Mouse (Mus musculus) liver, postnatal 0 days (tissue): ENCODE measurements around the gene Gm28036. TPM values are rescaled to one million over a fixed set of nuclear protein-coding genes. Genes with fewer than 3 reads are reported as not detected.

ENCODE experiments used
- ATAC-seq: fragments of 200-750 bp; cut with Nextera tagmentation; 2 replicates; pipeline ENCODE4 v1.8.0; 2017; ENCODE audit warnings: mild to moderate bottlenecking, moderate library complexity
- DNase-seq: peaks from one replicate; pipeline ENCODE4 v3.0.0-alpha.2; 2016
- H3K27ac ChIP-seq: fragments of 300-500 bp; sonication (generic); 2 replicates; pipeline ENCODE4 v1.5.1; 2014; ENCODE audit warnings: antibody characterized with exemption, moderate library complexity, mild to moderate bottlenecking, low read depth
- H3K27me3 ChIP-seq: fragments of 300-500 bp; sonication (generic); 2 replicates; pipeline ENCODE4 v1.6.1; 2014; ENCODE audit warnings: low read length, control low read depth, mixed read lengths; ENCODE audit not compliant: insufficient read depth
- H3K36me3 ChIP-seq: fragments of 300-500 bp; sonication (generic); replicated peaks from 2 replicates; pipeline ENCODE4 v1.6.1; 2014; ENCODE audit warnings: mild to moderate bottlenecking, control low read depth, low read length, moderate library complexity, mixed read lengths; ENCODE audit not compliant: insufficient read depth
- H3K4me1 ChIP-seq: fragments of 300-500 bp; sonication (generic); 2 replicates; pipeline ENCODE4 v1.6.1; 2014; ENCODE audit warnings: antibody characterized with exemption, mild to moderate bottlenecking, control low read depth; ENCODE audit not compliant: insufficient read depth
- H3K4me2 ChIP-seq: fragments of 300-500 bp; sonication (generic); 2 replicates; pipeline ENCODE4 v1.6.1; 2014; ENCODE audit warnings: low read depth, mild to moderate bottlenecking, low read length, moderate library complexity, mixed read lengths
- H3K4me3 ChIP-seq: fragments of 300-500 bp; sonication (generic); 2 replicates; pipeline ENCODE4 v1.5.1; 2014; ENCODE audit warnings: low read depth, low read length
- H3K9ac ChIP-seq: fragments of 300-500 bp; sonication (generic); replicated peaks from 2 replicates; pipeline ENCODE4 v1.6.1; 2014; ENCODE audit warnings: mild to moderate bottlenecking, moderate library complexity
- H3K9me3 ChIP-seq: fragments of 300-500 bp; sonication (generic); 2 replicates; pipeline ENCODE4 v1.6.1; 2016; ENCODE audit warnings: mild to moderate bottlenecking, control low read depth, low read length, mixed read lengths
- CTCF ChIP-seq: sonication (generic); IDR thresholded peaks from 2 replicates; pipeline ENCODE4 v1.5.1; 2016; ENCODE audit warnings: antibody characterized with exemption, low read depth
- EP300 ChIP-seq: IDR thresholded peaks from 2 replicates; pipeline ENCODE4 v1.6.1; 2016; ENCODE audit warnings: antibody characterized with exemption, low read depth, mild to moderate bottlenecking
- WGBS: fragments of 180-500 bp; shearing (Covaris S2); extraction: QIAGEN DNeasy Blood & Tissue Kit; methylation state at CpG from one replicate; pipeline ENCODE4 v1.1.7; 2014; ENCODE audit not compliant: insufficient replicate concordance; 5-methylcytosine and 5-hydroxymethylcytosine counted together
- polyA plus RNA-seq: library from polyadenylated mRNA; unstranded; fragments of >200 nt; fragmentation: Nextera tagmentation; extraction: Ambion mirVana; gene quantifications from 2 replicates; pipeline ENCODE4 v1.2.1, GENCODE M21; 2015

Gm28036 gene
- 0.88 and 3.0 TPM in 2 replicates for polyA plus RNA-seq

DNA sequence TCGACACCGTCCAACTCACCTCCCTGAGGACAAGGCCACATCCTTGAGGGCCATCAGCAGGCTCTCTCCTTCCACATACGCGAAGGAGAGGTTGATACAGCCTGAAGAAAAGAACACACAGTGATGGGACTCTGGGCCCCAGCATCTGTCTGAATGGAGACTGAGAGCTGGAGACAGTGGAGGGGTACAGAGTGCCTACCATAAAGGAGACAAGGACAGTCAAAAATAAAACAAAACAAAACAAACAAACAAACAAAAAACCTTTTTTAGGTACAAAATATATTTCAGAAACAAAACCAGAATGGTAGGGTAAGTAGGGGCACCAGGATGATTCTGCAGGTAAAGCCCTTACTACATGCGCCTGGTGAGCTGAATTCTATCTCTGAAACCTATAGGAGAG lies at the start of gene Gm28036:
Gene Gm28036 (minus strand): TSS at position 101 of the 400 bp plus-strand sequence.
- Histone ChIP-seq H3K36me3 (peaks cover 40% of the 10 kb centered on the region), H3K9ac (no peak within 1 kb of the TSS), H3K27me3 (no peaks in the 10 kb centered on the region), H3K4me1 (no peaks in the 10 kb centered on the region), H3K4me2 (no peak within 1 kb of the TSS), H3K27ac (no peak within 1 kb of the TSS), H3K9me3 (no peaks in the 10 kb centered on the region), H3K4me3 (no peak within 1 kb of the TSS)
- DNase-seq = no peak
- no peak for ATAC-seq
- no peak for TF ChIP-seq CTCF
- no peak for TF ChIP-seq EP300
- WGBS = 98% methylated on average over 5 of the region's 5 CpGs

DNA sequence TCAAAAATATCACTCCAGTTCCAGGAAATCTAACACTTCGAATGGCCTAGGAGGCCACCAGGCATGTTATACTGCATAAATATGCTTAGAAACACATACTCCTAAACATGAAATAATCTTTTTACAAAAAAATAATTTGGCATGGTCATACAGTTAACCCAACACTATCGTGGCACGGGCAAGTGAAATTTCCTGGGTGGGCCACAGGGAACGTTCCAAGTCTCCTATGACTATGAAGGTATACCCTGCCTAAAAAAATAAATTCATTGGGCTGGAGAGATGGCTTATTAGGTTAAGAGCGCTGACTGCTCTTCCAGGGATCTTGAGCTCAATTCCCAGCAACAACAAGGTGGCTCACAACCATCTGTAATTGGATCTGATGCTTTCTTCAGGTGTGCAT lies 39.7 kb upstream of the Gm28036 start:
- Histone ChIP-seq H3K4me2 (no peak overlapping the region), H3K9ac (no peak overlapping the region), H3K4me1 (no peaks in the 10 kb centered on the region), H3K36me3 (peaks cover 92% of the 10 kb centered on the region), H3K4me3 (no peak overlapping the region), H3K9me3 (no peaks in the 10 kb centered on the region), H3K27ac (no peak overlapping the region), H3K27me3 (no peaks in the 10 kb centered on the region)
- WGBS = 95% methylated on average over 5 of the region's 5 CpGs
- DNase-seq = no peak
- no peak for TF ChIP-seq EP300
- TF ChIP-seq CTCF = no peak
- ATAC-seq = no peak

DNA sequence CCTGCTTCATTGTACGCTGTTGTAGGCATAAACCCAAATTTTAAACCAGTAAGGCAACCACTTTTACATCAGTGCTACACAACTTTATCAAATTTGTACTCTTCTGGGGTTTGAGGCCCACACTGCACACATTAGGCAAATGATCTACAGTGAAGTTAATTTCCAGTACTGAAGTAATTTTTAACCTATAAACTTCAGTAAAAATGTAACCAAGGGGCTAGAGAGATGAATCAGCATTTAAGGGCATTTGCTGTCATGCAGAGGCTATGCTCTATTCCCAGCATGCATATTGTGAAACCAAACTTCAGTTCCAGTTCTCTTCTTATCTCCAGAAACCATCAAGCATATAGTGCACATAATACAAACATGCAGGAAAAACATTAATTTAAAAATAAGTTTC lies 38.6 kb upstream of the Gm28036 start:
- Histone ChIP-seq H3K4me2 (no peak overlapping the region), H3K27me3 (no peaks in the 10 kb centered on the region), H3K4me1 (no peaks in the 10 kb centered on the region), H3K9ac (no peak overlapping the region), H3K9me3 (no peaks in the 10 kb centered on the region), H3K27ac (no peak overlapping the region), H3K36me3 (peaks cover 93% of the 10 kb centered on the region), H3K4me3 (no peak overlapping the region)
- TF ChIP-seq EP300 (no peak), CTCF (no peak)
- 94% methylated on average over 1 of the region's 1 CpGs for WGBS
- ATAC-seq (peak; percentile 18; the same call in 1 of the 2 replicates), DNase-seq (no peak)

DNA sequence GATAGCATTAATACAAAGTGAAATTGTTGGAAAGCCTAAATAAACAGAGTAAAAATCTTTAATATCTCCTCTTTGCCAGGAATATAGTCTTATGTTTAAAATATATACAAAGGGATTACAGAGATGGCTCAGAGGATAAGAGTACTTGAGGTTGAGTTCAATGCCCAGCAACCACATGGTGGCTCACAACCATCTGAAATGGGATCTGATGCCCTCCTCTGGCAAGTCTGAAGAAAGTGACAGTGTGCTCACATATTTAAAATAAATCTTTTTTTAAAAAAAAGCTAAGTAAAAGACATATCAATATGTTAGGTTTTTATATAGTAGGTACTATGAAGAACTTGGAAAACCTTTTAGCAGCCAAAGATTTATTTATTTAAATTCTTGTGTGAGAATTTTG lies 24.6 kb upstream of the Gm28036 start:
- H3K9me3 ChIP-seq = no peaks in the 10 kb centered on the region
- H3K4me2 ChIP-seq = no peak overlapping the region
- ATAC-seq (no peak), DNase-seq (no peak)
- TF ChIP-seq CTCF (no peak), EP300 (no peak)
- H3K9ac ChIP-seq = no peak overlapping the region
- H3K27ac ChIP-seq = no peak overlapping the region
- no peaks in the 10 kb centered on the region for H3K27me3 ChIP-seq
- no peak overlapping the region for H3K4me3 ChIP-seq
- no peaks in the 10 kb centered on the region; the same call in 1 of the 2 replicates for H3K4me1 ChIP-seq
- peaks cover 81% of the 10 kb centered on the region for H3K36me3 ChIP-seq

DNA sequence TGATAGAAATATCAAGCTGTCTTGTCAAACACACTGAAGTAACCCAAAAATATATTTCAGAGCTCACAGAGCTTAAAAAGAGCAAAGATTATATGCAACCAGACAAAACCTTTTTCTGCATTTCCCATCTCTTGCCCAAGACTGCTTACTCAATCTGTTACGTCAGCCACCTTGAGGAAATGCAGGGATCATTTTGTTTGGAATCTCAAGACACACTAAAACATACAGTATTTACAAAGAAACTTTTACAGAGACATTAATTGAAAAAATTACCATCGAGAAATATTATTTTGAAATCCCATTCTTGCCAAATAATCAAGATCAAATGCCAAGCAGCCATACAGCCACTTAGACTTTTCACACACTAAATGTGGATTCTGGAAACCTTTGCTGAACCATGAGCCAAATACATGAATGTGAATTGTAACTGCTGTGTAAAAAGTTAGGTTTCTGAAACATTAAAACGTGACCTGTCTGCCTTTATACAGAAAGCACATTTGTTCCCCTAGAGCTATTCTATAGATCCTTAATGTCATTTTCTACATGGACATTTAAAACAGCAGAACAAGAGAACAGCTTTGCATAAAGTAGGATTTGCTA lies 20.5 kb upstream of the Gm28036 start:
- 80% methylated on average over 3 of the region's 3 CpGs for WGBS
- H3K4me2 ChIP-seq = no peak overlapping the region
- no peaks in the 10 kb centered on the region for H3K27me3 ChIP-seq
- H3K36me3 ChIP-seq = peaks cover 53% of the 10 kb centered on the region
- no peak for ATAC-seq
- TF ChIP-seq CTCF = no peak
- H3K4me3 ChIP-seq = no peak overlapping the region
- no peak overlapping the region for H3K9ac ChIP-seq
- no peak for DNase-seq
- H3K4me1 ChIP-seq = 0 out of 2 replicates have a peak, but pooled peaks cover 4% of the 10 kb centered on the region
- H3K9me3 ChIP-seq = no peaks in the 10 kb centered on the region
- no peak overlapping the region for H3K27ac ChIP-seq

DNA sequence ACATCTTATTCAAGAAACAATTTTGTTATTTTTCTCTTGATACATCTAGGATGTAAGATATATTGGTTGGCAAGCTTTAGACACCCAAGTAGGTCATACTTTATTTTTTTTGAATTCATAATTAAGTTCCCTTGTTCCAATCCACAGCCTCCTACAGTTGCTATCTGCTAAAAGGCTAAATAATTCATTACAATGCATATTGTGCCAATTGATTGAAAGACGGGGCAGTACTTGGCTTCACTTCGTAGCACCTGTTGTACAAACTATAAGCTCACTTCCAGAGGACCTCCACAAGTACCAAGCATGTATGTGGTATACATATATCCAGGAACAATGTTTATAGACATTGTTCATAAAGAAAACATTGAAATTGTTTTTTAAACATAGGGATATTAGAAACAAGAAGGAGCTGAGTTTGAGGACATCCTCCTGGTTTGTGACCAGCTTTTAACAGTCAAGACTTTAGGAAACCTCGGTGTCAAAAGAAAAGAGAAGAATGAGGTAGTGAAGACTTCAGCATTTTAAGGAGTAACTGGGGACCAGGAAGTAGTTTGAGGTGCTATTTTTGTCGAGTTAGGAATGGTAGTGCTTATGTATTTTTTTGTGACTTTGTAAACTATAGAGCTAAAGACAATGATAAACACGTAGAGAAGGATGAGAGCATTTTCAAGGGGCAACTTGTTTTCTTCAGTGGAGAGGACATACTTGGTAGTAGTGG lies 19.5 kb upstream of the Gm28036 start:
- no peaks in the 10 kb centered on the region for H3K9me3 ChIP-seq
- H3K4me1 ChIP-seq = 0 out of 2 replicates have a peak, but pooled peaks cover 4% of the 10 kb centered on the region
- no peaks in the 10 kb centered on the region for H3K27me3 ChIP-seq
- 61% methylated on average over 5 of the region's 5 CpGs for WGBS
- H3K4me2 ChIP-seq = no peak overlapping the region
- TF ChIP-seq EP300 = no peak
- no peak for TF ChIP-seq CTCF
- DNase-seq (no peak), ATAC-seq (no peak)
- peaks cover 54% of the 10 kb centered on the region for H3K36me3 ChIP-seq
- no peak overlapping the region for H3K27ac ChIP-seq
- H3K4me3 ChIP-seq = no peak overlapping the region
- H3K9ac ChIP-seq = no peak overlapping the region
